Mouse (Mus musculus): ENCODE results near the gene Foxp2. TPM values are rescaled to one million over a fixed set of nuclear protein-coding genes. Genes with fewer than 3 reads are reported as not detected.

Foxp2 gene
- total and polyA plus RNA-seq, 3 experiments, result not detected

DNA sequence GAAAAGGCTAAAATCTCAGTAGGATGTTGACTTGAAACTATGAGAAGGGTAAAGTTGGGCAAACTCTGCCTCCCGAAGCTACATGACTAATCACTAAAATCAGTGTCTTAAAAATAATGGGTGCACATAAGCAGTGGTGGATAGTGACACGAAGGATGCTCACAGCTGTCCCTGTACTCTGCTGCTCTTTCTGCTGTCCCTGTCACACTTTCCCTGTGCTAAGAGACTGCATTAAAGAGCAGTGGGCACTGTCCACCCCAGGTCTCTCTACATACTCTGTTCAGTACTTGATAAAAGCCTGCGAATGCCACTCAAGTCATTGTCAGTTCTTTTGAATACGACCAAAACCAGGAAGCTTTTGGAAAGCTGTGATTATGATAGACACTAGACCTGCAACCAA, 469.7 kb downstream of the Foxp2 start:
- no peak overlapping the region for H3K4me2 ChIP-seq (ENCODE audit: insufficient read depth, low read depth, poor library complexity, severe bottlenecking)
- in situ Hi-C loops (cut with MboI; ENCODE audit: low pct_ligation_motif_present, low pct_unique_long_range_greater_than_20kb, low sequenced_read_pairs) (no loop called here), dilution Hi-C loops (cut with MboI; ENCODE audit: extremely low pct_ligation_motif_present, extremely low pct_unique_long_range_greater_than_20kb, low sequenced_read_pairs) (no loop called here)
- no peak overlapping the region for H3K27ac ChIP-seq (ENCODE audit: insufficient read depth, low read depth)
- no peaks in the 10 kb centered on the region for H3K36me3 ChIP-seq (replicated peaks in 1 of 2; ENCODE audit: control insufficient read depth in 1 of 2, insufficient read depth in 1 of 2, low read length in 1 of 2)
- no peaks in the 10 kb centered on the region for H3K9me3 ChIP-seq (replicated peaks; ENCODE audit: low read length)
- TF ChIP-seq CTCF (conservative IDR thresholded peaks at IDR 0.05 in 1 of 2, IDR thresholded peaks at IDR 0.05 in 1 of 2; ENCODE audit: low read depth in 2 of 2, low read length in 2 of 2), result no peak
- no peak for TF ChIP-seq MXI1 (IDR thresholded peaks at IDR 0.05; ENCODE audit: low read depth, low read length)
- no peak for TF ChIP-seq RCOR1 (conservative IDR thresholded peaks at IDR 0.05; ENCODE audit: low read depth, low read length)
- no peak for TF ChIP-seq HCFC1 (IDR thresholded peaks at IDR 0.05; ENCODE audit: low read depth, low read length)
- TF ChIP-seq E2F4 (IDR thresholded peaks at IDR 0.05; ENCODE audit: insufficient replicate concordance, low read depth, low read length), result no peak
- TF ChIP-seq MYC (IDR thresholded peaks at IDR 0.05; ENCODE audit: low read depth, low read length), result no peak
- H3K4me3 ChIP-seq (replicated peaks in 1 of 3; ENCODE audit: low read depth in 2 of 3, low read length in 2 of 3, poor library complexity in 1 of 3), result no peak overlapping the region
- H3K9ac ChIP-seq (ENCODE audit: insufficient read depth, low read depth), result no peak overlapping the region
- H3K27me3 ChIP-seq (replicated peaks), result no peaks in the 10 kb centered on the region
- H3K79me2 ChIP-seq (replicated peaks; ENCODE audit: control insufficient read depth, extremely low read depth, insufficient read depth, poor library complexity, severe bottlenecking), result no peaks in the 10 kb centered on the region
- no peaks in the 10 kb centered on the region for H3K4me1 ChIP-seq (ENCODE audit: control insufficient read depth in 1 of 2, insufficient read depth in 2 of 2)
- DNase-seq (ENCODE audit: extremely low read depth), result no peak

- Histone ChIP-seq H3K27ac (ENCODE audit: insufficient read depth, low read depth) (no peak overlapping the region), H3K9ac (ENCODE audit: insufficient read depth, low read depth) (no peak overlapping the region), H3K4me3 (replicated peaks in 1 of 3; ENCODE audit: low read depth in 2 of 3, low read length in 2 of 3, poor library complexity in 1 of 3) (no peak overlapping the region), H3K79me2 (replicated peaks; ENCODE audit: control insufficient read depth, extremely low read depth, insufficient read depth, poor library complexity, severe bottlenecking) (no peaks in the 10 kb centered on the region), H3K4me1 (ENCODE audit: control insufficient read depth in 1 of 2, insufficient read depth in 2 of 2) (peaks cover 3 to 7% of the 10 kb centered on the region in 2 experiments; a peak in 3 of 4 replicates), H3K9me3 (replicated peaks; ENCODE audit: low read length) (no peaks in the 10 kb centered on the region), H3K4me2 (ENCODE audit: insufficient read depth, low read depth, poor library complexity, severe bottlenecking) (no peak overlapping the region), H3K27me3 (replicated peaks) (no peaks in the 10 kb centered on the region), H3K36me3 (replicated peaks in 1 of 2; ENCODE audit: control insufficient read depth in 1 of 2, insufficient read depth in 1 of 2, low read length in 1 of 2) (no peaks in the 10 kb centered on the region)
- TF ChIP-seq HCFC1 (IDR thresholded peaks at IDR 0.05; ENCODE audit: low read depth, low read length), result no peak
- TF ChIP-seq MAFK (IDR thresholded peaks at IDR 0.05; ENCODE audit: insufficient replicate concordance, low read length), result no peak
- no peak for TF ChIP-seq JUN (IDR thresholded peaks at IDR 0.05; ENCODE audit: insufficient read depth, low read depth, low read length)
- TF ChIP-seq POLR2A (IDR thresholded peaks at IDR 0.05; ENCODE audit: low read depth, low read length), result no peak
- TF ChIP-seq MAX (IDR thresholded peaks at IDR 0.05; ENCODE audit: low read length), result no peak
- TF ChIP-seq SMC3 (IDR thresholded peaks at IDR 0.05; ENCODE audit: low read depth, low read length), result no peak
- TF ChIP-seq NRF1 (IDR thresholded peaks at IDR 0.05; ENCODE audit: low read depth, low read length), result no peak
- TF ChIP-seq CTCF (conservative IDR thresholded peaks at IDR 0.05 in 1 of 2, IDR thresholded peaks at IDR 0.05 in 1 of 2; ENCODE audit: low read depth in 2 of 2, low read length in 2 of 2), result no peak
- no peak for TF ChIP-seq ELF1 (IDR thresholded peaks at IDR 0.05; ENCODE audit: low read depth, low read length)
- no peak for DNase-seq (ENCODE audit: extremely low read depth)
- dilution Hi-C loops (cut with MboI; ENCODE audit: extremely low pct_ligation_motif_present, extremely low pct_unique_long_range_greater_than_20kb, low sequenced_read_pairs) (no loop called here), in situ Hi-C loops (cut with MboI; ENCODE audit: low pct_ligation_motif_present, low pct_unique_long_range_greater_than_20kb, low sequenced_read_pairs) (no loop called here)
Measured at GRCm38 (mm10) chr6:15373621-15374020, 472.5 kb downstream of the Foxp2 start.

GRCm38 (mm10) chr6:15378261-15378660, 477.1 kb downstream of the Foxp2 start:
- peak; percentile 7 for DNase-seq (ENCODE audit: extremely low read depth)
- TF ChIP-seq MAFK (IDR thresholded peaks at IDR 0.05; ENCODE audit: insufficient replicate concordance, low read length) (no peak), MAX (IDR thresholded peaks at IDR 0.05; ENCODE audit: low read length) (no peak), USF2 (conservative IDR thresholded peaks at IDR 0.05; ENCODE audit: low read depth, low read length) (no peak), PAX5 (IDR thresholded peaks at IDR 0.05; ENCODE audit: low read length) (no peak), SMC3 (IDR thresholded peaks at IDR 0.05; ENCODE audit: low read depth, low read length) (no peak), ZKSCAN1 (IDR thresholded peaks at IDR 0.05; ENCODE audit: borderline replicate concordance, low read depth, low read length) (no peak), UBTF (IDR thresholded peaks at IDR 0.05; ENCODE audit: low read depth, low read length) (no peak), RCOR1 (conservative IDR thresholded peaks at IDR 0.05; ENCODE audit: low read depth, low read length) (no peak), MYC (IDR thresholded peaks at IDR 0.05; ENCODE audit: low read depth, low read length) (no peak), TCF12 (IDR thresholded peaks at IDR 0.05; ENCODE audit: low read depth, low read length) (no peak), CTCF (conservative IDR thresholded peaks at IDR 0.05 in 1 of 2, IDR thresholded peaks at IDR 0.05 in 1 of 2; ENCODE audit: low read depth in 2 of 2, low read length in 2 of 2) (no peak), GABPA (IDR thresholded peaks at IDR 0.05; ENCODE audit: insufficient replicate concordance, low read depth, low read length) (no peak), NELFE (IDR thresholded peaks at IDR 0.05; ENCODE audit: low read depth, low read length) (no peak), MXI1 (IDR thresholded peaks at IDR 0.05; ENCODE audit: low read depth, low read length) (no peak), E2F4 (IDR thresholded peaks at IDR 0.05; ENCODE audit: insufficient replicate concordance, low read depth, low read length) (no peak), EP300 (IDR thresholded peaks at IDR 0.05; ENCODE audit: low read length) (no peak), CHD1 (IDR thresholded peaks at IDR 0.05; ENCODE audit: low read depth, low read length) (no peak)
- Histone ChIP-seq H3K27me3 (replicated peaks) (no peaks in the 10 kb centered on the region), H3K79me2 (replicated peaks; ENCODE audit: control insufficient read depth, extremely low read depth, insufficient read depth, poor library complexity, severe bottlenecking) (no peaks in the 10 kb centered on the region), H3K4me3 (replicated peaks in 1 of 3; ENCODE audit: low read depth in 2 of 3, low read length in 2 of 3, poor library complexity in 1 of 3) (no peak overlapping the region), H3K36me3 (replicated peaks in 1 of 2; ENCODE audit: control insufficient read depth in 1 of 2, insufficient read depth in 1 of 2, low read length in 1 of 2) (no peaks in the 10 kb centered on the region), H3K27ac (ENCODE audit: insufficient read depth, low read depth) (no peak overlapping the region), H3K4me2 (ENCODE audit: insufficient read depth, low read depth, poor library complexity, severe bottlenecking) (0 out of 2 replicates have a peak overlapping the region, but pooled peaks have one; percentile 25), H3K9me3 (replicated peaks; ENCODE audit: low read length) (no peaks in the 10 kb centered on the region), H3K9ac (ENCODE audit: insufficient read depth, low read depth) (no peak overlapping the region), H3K4me1 (ENCODE audit: control insufficient read depth in 1 of 2, insufficient read depth in 2 of 2) (peaks cover 6 to 10% of the 10 kb centered on the region in 2 experiments; a peak in 3 of 4 replicates)
- dilution Hi-C loops (cut with MboI; ENCODE audit: extremely low pct_ligation_motif_present, extremely low pct_unique_long_range_greater_than_20kb, low sequenced_read_pairs), result no loop called here
- in situ Hi-C loops (cut with MboI; ENCODE audit: low pct_ligation_motif_present, low pct_unique_long_range_greater_than_20kb, low sequenced_read_pairs), result no loop called here

Measured in CH12.LX (cell line).